In the genomic region with DNA sequence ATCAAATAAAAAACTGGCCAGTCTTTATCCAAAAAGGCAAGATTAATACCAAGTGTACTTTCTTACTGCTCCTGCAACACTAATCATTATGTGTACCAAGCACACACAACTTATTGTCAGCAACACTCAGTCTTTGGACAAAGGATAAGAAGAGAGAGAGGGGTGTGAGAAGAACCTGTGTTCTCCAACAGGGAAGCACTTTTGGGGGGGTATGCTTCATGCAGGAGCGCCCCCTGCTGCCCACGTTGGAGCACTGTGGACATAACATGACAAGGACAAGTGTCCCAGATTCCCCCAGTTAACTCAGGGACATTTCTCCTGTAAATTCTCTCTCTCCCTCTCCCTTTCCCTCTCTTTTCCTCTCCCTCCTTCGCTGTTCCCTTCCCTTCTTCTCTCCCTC, we compare ENCODE assay signal across 8 mouse cellular contexts. TPM values are rescaled to one million over a fixed set of nuclear protein-coding genes. Genes with fewer than 3 reads are reported as not detected.
DNase-seq lines count a peak whose midpoint lies in the region; ATAC-seq and TF ChIP-seq lines count a peak whose summit lies in the region.

No protein-coding gene starts in this region.

- H3K27me3 ChIP-seq in lung, postnatal 0 days (replicated peaks; ENCODE audit: insufficient read depth, low read length) = no peaks in the 10 kb centered on the region
- no peaks in the 10 kb centered on the region for H3K27me3 ChIP-seq in hindbrain, embryonic 11.5 days (ENCODE audit: control insufficient read depth, insufficient read depth, low read length)
- peaks cover 2% of the 10 kb centered on the region for H3K27me3 ChIP-seq in midbrain, embryonic 12.5 days

- H3K4me2 ChIP-seq in lung, postnatal 0 days (replicated peaks; ENCODE audit: low read depth, low read length) = no peak overlapping the region
- no peak overlapping the region for H3K4me2 ChIP-seq in hindbrain, embryonic 11.5 days (replicated peaks; ENCODE audit: low read depth, low read length)
- H3K4me2 ChIP-seq in midbrain, embryonic 12.5 days (replicated peaks) = peak overlapping the region; percentile 79

- H3K4me3 ChIP-seq in lung, postnatal 0 days (ENCODE audit: low read depth, low read length) = no peak overlapping the region
- no peak overlapping the region for H3K4me3 ChIP-seq in hindbrain, embryonic 11.5 days (ENCODE audit: low read depth, low read length)
- no peak overlapping the region for H3K4me3 ChIP-seq in midbrain, embryonic 12.5 days

- DNase-seq in adrenal gland, adult (ENCODE audit: inconsistent age in 2 of 2, low spot score in 1 of 2) = peak; percentile 39 to 78
- no peak for DNase-seq in adrenal gland, postnatal 4 days (ENCODE audit: low spot score in 2 of 2)
- peak; percentile 15 for DNase-seq in lung, postnatal 0 days (ENCODE audit: low spot score)
- DNase-seq in lung, postnatal 25 days (ENCODE audit: low spot score) = no peak
- peak; percentile 77 to 86 for DNase-seq in cerebellum, postnatal 25 days
- DNase-seq in hindbrain, embryonic 11.5 days (ENCODE audit: low spot score) = peak; percentile 77
- no peak for DNase-seq in spleen, postnatal 36 days (ENCODE audit: low spot score in 2 of 2)

- H3K9me3 ChIP-seq in lung, postnatal 0 days (ENCODE audit: low read length) = no peaks in the 10 kb centered on the region
- no peaks in the 10 kb centered on the region for H3K9me3 ChIP-seq in hindbrain, embryonic 11.5 days (ENCODE audit: control insufficient read depth, low read length)
- no peaks in the 10 kb centered on the region for H3K9me3 ChIP-seq in midbrain, embryonic 12.5 days

- ATAC-seq in lung, postnatal 0 days = no peak
- ATAC-seq in hindbrain, embryonic 11.5 days (ENCODE audit: low FRiP score) = no peak
- no peak for ATAC-seq in midbrain, embryonic 12.5 days (ENCODE audit: low FRiP score, low read depth)

- peak; percentile 62 for TF ChIP-seq CTCF in lung, postnatal 0 days (IDR thresholded peaks at IDR 0.05)

- 4% methylated on average over 3 of the region's 3 CpGs for WGBS in lung, postnatal 0 days
- WGBS in hindbrain, embryonic 11.5 days = 10% methylated on average over 3 of the region's 3 CpGs
- 0% methylated on average over 3 of the region's 3 CpGs for WGBS in midbrain, embryonic 12.5 days

- no peak for TF ChIP-seq EP300 in lung, postnatal 0 days (IDR thresholded peaks at IDR 0.05)

- H3K36me3 ChIP-seq in lung, postnatal 0 days (ENCODE audit: insufficient read depth, low read length) = no peaks in the 10 kb centered on the region
- H3K36me3 ChIP-seq in hindbrain, embryonic 11.5 days (ENCODE audit: control insufficient read depth, insufficient read depth, low read length) = no peaks in the 10 kb centered on the region
- H3K36me3 ChIP-seq in midbrain, embryonic 12.5 days = no peaks in the 10 kb centered on the region

- no peaks in the 10 kb centered on the region for H3K4me1 ChIP-seq in lung, postnatal 0 days (ENCODE audit: insufficient read depth, low read depth, low read length)
- no peaks in the 10 kb centered on the region for H3K4me1 ChIP-seq in hindbrain, embryonic 11.5 days (replicated peaks; ENCODE audit: control insufficient read depth, insufficient read depth, low read length)
- 0 out of 2 replicates have a peak, but pooled peaks cover 9% of the 10 kb centered on the region for H3K4me1 ChIP-seq in midbrain, embryonic 12.5 days

- H3K9ac ChIP-seq in lung, postnatal 0 days (replicated peaks; ENCODE audit: low read depth) = no peak overlapping the region
- no peak overlapping the region for H3K9ac ChIP-seq in hindbrain, embryonic 11.5 days (ENCODE audit: low read depth, low read length)
- no peak overlapping the region for H3K9ac ChIP-seq in midbrain, embryonic 12.5 days (replicated peaks)

- no peak overlapping the region for H3K27ac ChIP-seq in lung, postnatal 0 days (ENCODE audit: low read length)
- H3K27ac ChIP-seq in hindbrain, embryonic 11.5 days (ENCODE audit: low read depth, low read length) = no peak overlapping the region
- H3K27ac ChIP-seq in midbrain, embryonic 12.5 days (replicated peaks) = no peak overlapping the region

RNA-seq across cellular contexts. Expression of gene Gabrb2, which starts 3.7 kb away (rescaled TPM):
- total RNA-seq in adrenal gland, postnatal 4 days (2021) = 1 to 10 TPM in 1 of 2 experiments, under 1 TPM in 1; 0.98 to 1.2 TPM
- polyA plus RNA-seq in lung, postnatal 0 days (2015; fragmentation: Nextera tagmentation; extraction: Ambion mirVana) = 0.20 and 0.25 TPM in 2 replicates
- polyA plus RNA-seq in hindbrain, embryonic 11.5 days (2014; fragmentation: Nextera tagmentation; extraction: Ambion mirVana) = 6.5 and 7.4 TPM in 2 replicates
- 19.6 and 24.6 TPM in 2 replicates for polyA plus RNA-seq in midbrain, embryonic 12.5 days (2016; fragmentation: Nextera tagmentation; extraction: Ambion mirVana)

Comparison
In these comparisons a context has a peak if more than half of its experiments do, and no peak if none do; other contexts are left out.
1. DNase-seq: peak in adrenal gland, adult (2 of 2), lung, postnatal 0 days (single experiment), cerebellum, postnatal 25 days (2 of 2) and hindbrain, embryonic 11.5 days (single experiment); none in adrenal gland, postnatal 4 days (0 of 2), lung, postnatal 25 days (single experiment) and spleen, postnatal 36 days (0 of 2).